Mouse (Mus musculus) G1E (cell line): Measurements from ENCODE around the gene Dynlt1a. TPM values are rescaled to one million over a fixed set of nuclear protein-coding genes. Genes with fewer than 3 reads are reported as not detected.
"Not testable (repeated sequence)": the region's sequence is repeated elsewhere in the genome, so short reads cannot be mapped to it uniquely, and the experiment has no call there.

Experiments
- ATAC-seq: 2 replicates; pipeline ENCODE4 v1.8.0; 2016; ENCODE audit warnings: mild to moderate bottlenecking; ENCODE audit not compliant: insufficient number of reproducible peaks, poor library complexity, low FRiP score, severe bottlenecking; ENCODE audit errors: extremely low read depth
- DNase-seq: peaks from one replicate; pipeline ENCODE4 v3.0.0; 2012; ENCODE audit warnings: low spot score
- H3K27me3 ChIP-seq: 2 replicates; pipeline ENCODE4 v1.6.1; 2012; ENCODE audit warnings: mild to moderate bottlenecking, low read length, inconsistent platforms; ENCODE audit not compliant: insufficient read depth
- H3K36me3 ChIP-seq: replicated peaks from 2 replicates; pipeline ENCODE3; 2012; ENCODE audit warnings: mild to moderate bottlenecking, inconsistent platforms
- H3K4me1 ChIP-seq: 2 replicates; pipeline ENCODE4 v1.6.1; 2012; ENCODE audit warnings: low read depth, low read length, inconsistent platforms, mixed read lengths; ENCODE audit not compliant: insufficient read depth
- H3K4me3 ChIP-seq: 2 replicates; pipeline ENCODE4 v1.5.1; 2012; ENCODE audit warnings: low read depth, mild to moderate bottlenecking, inconsistent platforms, low read length, moderate library complexity, mixed read lengths
- H3K9me3 ChIP-seq: replicated peaks from 2 replicates; pipeline ENCODE4 v1.6.1; 2012; ENCODE audit warnings: inconsistent platforms
- polyA plus RNA-seq: library from polyadenylated mRNA; stranded (reverse); fragments of >175 nt; gene quantifications from 2 replicates; pipeline ENCODE4 v1.2.3, GENCODE M21; 2012
- total RNA-seq, 2 experiments: library from RNA; stranded (forward) in 1 of 2; stranded (reverse) in 1 of 2; fragments of 200-1000 nt in 1 of 2; fragments of >200 nt in 1 of 2; fragmentation: Nextera tagmentation in 1 of 2; gene quantifications; 2 replicates each; pipeline ENCODE4 v1.2.3; 2014 to 2017

Gene Dynlt1a
- total and polyA plus RNA-seq, 3 experiments, result 0.91 to 20.5 (median 11.4) TPM

GRCm38 (mm10) chr17:6280513-6280912 lies 36.8 kb downstream of the Dynlt1a start:
- H3K9me3 ChIP-seq, H3K4me3 ChIP-seq, H3K36me3 ChIP-seq, DNase-seq, H3K27me3 ChIP-seq, ATAC-seq, H3K4me1 ChIP-seq: not testable (repeated sequence)

GRCm38 (mm10) chr17:6279772-6280171 lies 37.5 kb downstream of the Dynlt1a start:
- H3K36me3 ChIP-seq, H3K9me3 ChIP-seq, H3K4me3 ChIP-seq, H3K4me1 ChIP-seq, DNase-seq, H3K27me3 ChIP-seq, ATAC-seq: not testable (repeated sequence)

GRCm38 (mm10) chr17:6279205-6279604 lies 38.1 kb downstream of the Dynlt1a start:
- H3K27me3 ChIP-seq, DNase-seq, H3K36me3 ChIP-seq, H3K4me1 ChIP-seq, H3K9me3 ChIP-seq, ATAC-seq, H3K4me3 ChIP-seq: not testable (repeated sequence)

- ATAC-seq, result not testable (repeated sequence)
Observed at GRCm38 (mm10) chr17:6274693-6275092, 42.6 kb downstream of the Dynlt1a start.

GRCm38 (mm10) chr17:6271970-6272369 lies 45.3 kb downstream of the Dynlt1a start:
- not testable (repeated sequence) for H3K27me3 ChIP-seq, DNase-seq, ATAC-seq, H3K9me3 ChIP-seq, H3K36me3 ChIP-seq, H3K4me1 ChIP-seq, H3K4me3 ChIP-seq

More at GRCm38 (mm10) chr17:6274693-6275092, 42.6 kb downstream of the Dynlt1a start:
- not testable (repeated sequence) for H3K9me3 ChIP-seq, H3K4me1 ChIP-seq, H3K36me3 ChIP-seq, H3K27me3 ChIP-seq, DNase-seq, H3K4me3 ChIP-seq

GRCm38 (mm10) chr17:6270840-6271239 lies 46.5 kb downstream of the Dynlt1a start:
- not testable (repeated sequence) for H3K27me3 ChIP-seq, ATAC-seq, H3K36me3 ChIP-seq, H3K4me3 ChIP-seq, H3K4me1 ChIP-seq, H3K9me3 ChIP-seq, DNase-seq

GRCm38 (mm10) chr17:6269876-6270831 lies 47.1 kb downstream of the Dynlt1a start:
- H3K4me3 ChIP-seq, H3K4me1 ChIP-seq, ATAC-seq, H3K36me3 ChIP-seq, H3K27me3 ChIP-seq, H3K9me3 ChIP-seq, DNase-seq: not testable (repeated sequence)

- H3K27me3 ChIP-seq, H3K4me1 ChIP-seq, H3K9me3 ChIP-seq, H3K4me3 ChIP-seq, ATAC-seq, H3K36me3 ChIP-seq, DNase-seq: not testable (repeated sequence)
Observed at GRCm38 (mm10) chr17:6257070-6257456, 60.2 kb downstream of the Dynlt1a start.

- H3K4me1 ChIP-seq, H3K27me3 ChIP-seq, DNase-seq, ATAC-seq, H3K4me3 ChIP-seq, H3K9me3 ChIP-seq, H3K36me3 ChIP-seq: not testable (repeated sequence)
Observed at GRCm38 (mm10) chr17:6256400-6257069, 60.8 kb downstream of the Dynlt1a start, which contains the start of gene Tmem181a. Tmem181a (plus strand) TSS chr17:6256860.

Other genes starting within 250 kb of the Dynlt1a start
- gene Serac1, start 237.8 kb downstream of the Dynlt1a start, total RNA-seq (2014; fragmentation: Nextera tagmentation), result 9.6 and 16.6 TPM in 2 replicates
- 9.5 and 9.6 TPM in 2 replicates for gene Serac1, start 237.8 kb downstream of the Dynlt1a start, total RNA-seq (2017)
- gene Serac1, start 237.8 kb downstream of the Dynlt1a start, polyA plus RNA-seq, result 4.3 and 6.9 TPM in 2 replicates
- 51.1 and 64.2 TPM in 2 replicates for gene Gtf2h5, start 237.7 kb downstream of the Dynlt1a start, total RNA-seq (2014; fragmentation: Nextera tagmentation)
- gene Gtf2h5, start 237.7 kb downstream of the Dynlt1a start, total RNA-seq (2017), result 106 and 119 TPM in 2 replicates
- gene Gtf2h5, start 237.7 kb downstream of the Dynlt1a start, polyA plus RNA-seq, result 3.2 and 3.5 TPM in 2 replicates
- gene Tulp4, start 211.1 kb downstream of the Dynlt1a start, total RNA-seq (2014; fragmentation: Nextera tagmentation), result 57.5 and 61.2 TPM in 2 replicates
- gene Tulp4, start 211.1 kb downstream of the Dynlt1a start, total RNA-seq (2017), result 46.4 and 53.0 TPM in 2 replicates
- 17.6 and 19.3 TPM in 2 replicates for gene Tulp4, start 211.1 kb downstream of the Dynlt1a start, polyA plus RNA-seq
- gene Tmem181a, start 60.6 kb downstream of the Dynlt1a start, total RNA-seq (2014; fragmentation: Nextera tagmentation), result not detected in 2 replicates
- 0.06 and 0.16 TPM in 2 replicates for gene Tmem181a, start 60.6 kb downstream of the Dynlt1a start, total RNA-seq (2017)
- not detected in 2 replicates for gene Tmem181a, start 60.6 kb downstream of the Dynlt1a start, polyA plus RNA-seq
- gene Dynlt1b, start 112.6 kb upstream of the Dynlt1a start, total RNA-seq (2014; fragmentation: Nextera tagmentation), result 150 and 176 TPM in 2 replicates
- gene Dynlt1b, start 112.6 kb upstream of the Dynlt1a start, total RNA-seq (2017), result 388 and 507 TPM in 2 replicates
- 19.0 and 21.3 TPM in 2 replicates for gene Dynlt1b, start 112.6 kb upstream of the Dynlt1a start, polyA plus RNA-seq